Mouse (Mus musculus): ENCODE data around the gene Zfp82. TPM values are rescaled to one million over a fixed set of nuclear protein-coding genes. Genes with fewer than 3 reads are reported as not detected.
"Not testable (repeated sequence)": the region's sequence is repeated elsewhere in the genome, so short reads cannot be mapped to it uniquely, and the experiment has no call there.

Zfp82 gene
- polyA plus RNA-seq (2015; fragmentation: Nextera tagmentation; extraction: Ambion mirVana) = 1.7 and 2.1 TPM in 2 replicates

GRCm38 (mm10) chr7:30072146-30073028 lies at the start of gene Zfp82:
TSS of gene Zfp82 (minus strand) at chr7:30072900.
- ATAC-seq (ENCODE audit: low read depth) = peak; percentile 92
- peak; percentile 81 for DNase-seq
- WGBS (ENCODE audit: insufficient replicate concordance) = under 1% methylated on average over 50 of the region's 50 CpGs
- Histone ChIP-seq H3K9me3 (replicated peaks) (no peaks in the 10 kb centered on the region), H3K4me2 (peak within 1 kb of the TSS; percentile 97), H3K4me3 (replicated peaks) (peak within 1 kb of the TSS; percentile 82), H3K27ac (peak within 1 kb of the TSS; percentile 68), H3K9ac (peak within 1 kb of the TSS; percentile 83), H3K36me3 (peaks cover 13% of the 10 kb centered on the region; the same call in 1 of the 2 replicates), H3K4me1 (replicated peaks) (peaks cover 17% of the 10 kb centered on the region), H3K27me3 (no peaks in the 10 kb centered on the region)

DNA sequence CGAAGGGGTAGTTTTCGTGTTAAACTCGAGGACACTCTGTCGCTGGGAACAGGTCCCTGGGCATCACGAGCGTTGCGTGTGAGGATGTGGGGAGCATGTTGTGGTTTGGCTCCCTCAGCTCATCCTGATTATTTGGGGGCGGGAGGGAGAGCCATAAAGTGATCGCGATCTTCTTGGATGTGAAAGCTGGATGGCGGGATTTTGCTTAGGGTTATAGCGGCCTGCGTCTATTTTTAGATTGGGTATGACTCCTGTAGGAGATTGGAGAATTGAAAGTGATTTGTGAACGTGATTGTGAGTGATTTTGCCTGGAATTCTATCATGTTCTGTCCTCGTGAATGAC lies 49.5 kb upstream of the Zfp82 start:
- ATAC-seq (ENCODE audit: low read depth) = no peak
- peaks cover 9% of the 10 kb centered on the region; the same call in 1 of the 2 replicates for H3K36me3 ChIP-seq
- peak overlapping the region; percentile 88 for H3K4me2 ChIP-seq
- H3K27me3 ChIP-seq = no peaks in the 10 kb centered on the region
- H3K4me1 ChIP-seq (replicated peaks) = peaks cover 16% of the 10 kb centered on the region
- H3K9ac ChIP-seq = peak overlapping the region; percentile 80
- peak overlapping the region; percentile 73 for H3K4me3 ChIP-seq (replicated peaks)
- DNase-seq = no peak
- 0 out of 2 replicates have a peak, but pooled peaks cover 6% of the 10 kb centered on the region for H3K9me3 ChIP-seq (replicated peaks)
- H3K27ac ChIP-seq = peak overlapping the region; percentile 62; the same call in 1 of the 2 replicates
- WGBS (ENCODE audit: insufficient replicate concordance) = 4% methylated on average over 15 of the region's 15 CpGs

DNA sequence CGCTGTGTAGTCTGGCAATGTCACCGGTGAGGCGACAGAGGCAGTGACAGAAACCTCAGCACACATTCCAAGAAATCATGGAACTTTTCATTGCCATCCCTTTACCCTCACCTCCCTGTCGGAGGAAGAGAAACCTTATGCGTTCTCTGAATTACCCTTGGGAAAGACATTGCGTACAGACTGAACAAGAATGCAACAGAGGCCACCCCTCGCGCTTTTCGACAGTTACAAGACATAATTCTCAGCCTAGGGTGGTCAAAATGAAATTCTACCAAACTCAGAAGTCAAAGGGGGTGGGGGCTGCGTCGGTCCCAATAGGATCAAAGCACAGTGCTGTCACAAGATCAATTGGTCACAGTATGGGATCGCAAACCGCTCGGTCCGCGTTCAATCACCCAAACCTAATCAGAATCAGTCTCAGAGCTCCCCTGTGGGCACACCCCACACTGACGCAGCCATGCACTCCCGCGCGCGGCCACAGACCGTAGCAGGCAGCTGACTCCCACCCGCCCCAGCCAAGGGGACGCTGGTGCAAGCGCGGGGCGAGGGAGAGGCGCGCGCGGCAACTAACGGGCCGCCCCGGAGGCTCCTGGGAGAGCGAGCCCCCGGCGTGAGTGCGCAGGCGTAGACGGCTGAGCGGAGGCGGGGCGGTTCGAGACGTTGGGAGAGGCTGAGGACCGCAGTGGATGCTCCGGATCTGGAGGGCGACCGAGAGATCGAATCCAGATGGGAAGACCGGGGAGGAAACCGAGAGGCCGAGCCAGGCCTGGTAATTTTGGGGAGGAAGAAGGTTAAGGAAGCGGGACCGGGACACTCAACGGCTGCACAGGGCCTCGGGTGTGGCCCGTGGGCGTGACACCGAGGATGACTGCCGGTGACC lies 48.8 kb upstream of the Zfp82 start, which contains the start of gene Zfp382:
Gene Zfp382, plus strand, starts transcription at position 635 of the 880 bp plus-strand sequence.
- peak within 1 kb of the TSS; percentile 73 for H3K4me3 ChIP-seq (replicated peaks)
- peak within 1 kb of the TSS; percentile 88 for H3K4me2 ChIP-seq
- ATAC-seq (ENCODE audit: low read depth) (peak; percentile 95), DNase-seq (peak; percentile 81)
- WGBS (ENCODE audit: insufficient replicate concordance) = under 1% methylated on average over 61 of the region's 61 CpGs
- H3K27ac ChIP-seq = peak within 1 kb of the TSS; percentile 62
- H3K27me3 ChIP-seq = no peaks in the 10 kb centered on the region
- peaks cover 16% of the 10 kb centered on the region for H3K4me1 ChIP-seq (replicated peaks)
- H3K36me3 ChIP-seq = peaks cover 3% of the 10 kb centered on the region; the same call in 1 of the 2 replicates
- peak within 1 kb of the TSS; percentile 80 for H3K9ac ChIP-seq
- 0 out of 2 replicates have a peak, but pooled peaks cover 6% of the 10 kb centered on the region for H3K9me3 ChIP-seq (replicated peaks)

GRCm38 (mm10) chr7:30117935-30118334 lies 45.2 kb upstream of the Zfp82 start:
- peak; percentile 9 for DNase-seq
- 87% methylated on average over 12 of the region's 12 CpGs for WGBS (ENCODE audit: insufficient replicate concordance)

GRCm38 (mm10) chr7:30116076-30116475 lies 43.4 kb upstream of the Zfp82 start:
- DNase-seq (no peak), ATAC-seq (ENCODE audit: low read depth) (no peak)
- Histone ChIP-seq H3K4me2 (no peak overlapping the region), H3K9me3 (replicated peaks) (peaks cover 21% of the 10 kb centered on the region), H3K4me3 (replicated peaks) (no peak overlapping the region), H3K27ac (no peak overlapping the region), H3K9ac (no peak overlapping the region), H3K27me3 (no peaks in the 10 kb centered on the region), H3K36me3 (no peaks in the 10 kb centered on the region), H3K4me1 (replicated peaks) (peaks cover 2% of the 10 kb centered on the region)
- 78% methylated on average over 5 of the region's 5 CpGs for WGBS (ENCODE audit: insufficient replicate concordance)

More at GRCm38 (mm10) chr7:30117935-30118334, 45.2 kb upstream of the Zfp82 start:
- H3K36me3 ChIP-seq; H3K27ac ChIP-seq; H3K4me2 ChIP-seq; ATAC-seq (ENCODE audit: low read depth); H3K27me3 ChIP-seq; H3K4me3 ChIP-seq (replicated peaks); H3K9ac ChIP-seq: not testable (repeated sequence)
- peaks cover 15% of the 10 kb centered on the region for H3K4me1 ChIP-seq (replicated peaks)
- H3K9me3 ChIP-seq (replicated peaks) = peaks cover 21% of the 10 kb centered on the region

- Histone ChIP-seq H3K4me1 (replicated peaks) (peaks cover 30% of the 10 kb centered on the region), H3K27me3 (no peaks in the 10 kb centered on the region), H3K9me3 (replicated peaks) (peaks cover 6% of the 10 kb centered on the region; the same call in 1 of the 2 replicates), H3K27ac (no peak overlapping the region), H3K4me2 (no peak overlapping the region), H3K4me3 (replicated peaks) (no peak overlapping the region), H3K36me3 (peaks cover 31% of the 10 kb centered on the region), H3K9ac (no peak overlapping the region)
- WGBS (ENCODE audit: insufficient replicate concordance) = 78% methylated on average over 13 of the region's 13 CpGs
- ATAC-seq (ENCODE audit: low read depth) = no peak
- no peak for DNase-seq
Measured at GRCm38 (mm10) chr7:30099297-30099696, 26.6 kb upstream of the Zfp82 start.

- H3K9me3 ChIP-seq (replicated peaks) = no peaks in the 10 kb centered on the region
- peaks cover 48% of the 10 kb centered on the region for H3K4me1 ChIP-seq (replicated peaks)
- H3K27ac ChIP-seq = no peak overlapping the region; the same call in 1 of the 2 replicates
- ATAC-seq (ENCODE audit: low read depth) = no peak
- H3K9ac ChIP-seq = peak overlapping the region; percentile 62
- H3K36me3 ChIP-seq = peaks cover 7% of the 10 kb centered on the region; the same call in 1 of the 2 replicates
- peak overlapping the region; percentile 74 for H3K4me3 ChIP-seq (replicated peaks)
- no peaks in the 10 kb centered on the region for H3K27me3 ChIP-seq
- 19% methylated on average over 5 of the region's 5 CpGs for WGBS (ENCODE audit: insufficient replicate concordance)
- DNase-seq = no peak
- peak overlapping the region; percentile 81 for H3K4me2 ChIP-seq
Measured at GRCm38 (mm10) chr7:30095551-30096125, 22.9 kb upstream of the Zfp82 start.

GRCm38 (mm10) chr7:30094646-30095429 lies 22.1 kb upstream of the Zfp82 start, which contains the start of gene Zfp260:
TSS of gene Zfp260 (plus strand) at chr7:30094777.
- peak; percentile 76 for DNase-seq
- WGBS (ENCODE audit: insufficient replicate concordance) = under 1% methylated on average over 26 of the region's 26 CpGs
- peak within 1 kb of the TSS; percentile 79 for H3K9ac ChIP-seq
- H3K27ac ChIP-seq = peak within 1 kb of the TSS; percentile 82
- H3K9me3 ChIP-seq (replicated peaks) = no peaks in the 10 kb centered on the region
- H3K36me3 ChIP-seq = peaks cover 3% of the 10 kb centered on the region; the same call in 1 of the 2 replicates
- H3K27me3 ChIP-seq = no peaks in the 10 kb centered on the region
- H3K4me3 ChIP-seq (replicated peaks) = peak within 1 kb of the TSS; percentile 74
- H3K4me1 ChIP-seq (replicated peaks) = peaks cover 50% of the 10 kb centered on the region
- peak; percentile 69 for ATAC-seq (ENCODE audit: low read depth)
- peak within 1 kb of the TSS; percentile 81 for H3K4me2 ChIP-seq

DNA sequence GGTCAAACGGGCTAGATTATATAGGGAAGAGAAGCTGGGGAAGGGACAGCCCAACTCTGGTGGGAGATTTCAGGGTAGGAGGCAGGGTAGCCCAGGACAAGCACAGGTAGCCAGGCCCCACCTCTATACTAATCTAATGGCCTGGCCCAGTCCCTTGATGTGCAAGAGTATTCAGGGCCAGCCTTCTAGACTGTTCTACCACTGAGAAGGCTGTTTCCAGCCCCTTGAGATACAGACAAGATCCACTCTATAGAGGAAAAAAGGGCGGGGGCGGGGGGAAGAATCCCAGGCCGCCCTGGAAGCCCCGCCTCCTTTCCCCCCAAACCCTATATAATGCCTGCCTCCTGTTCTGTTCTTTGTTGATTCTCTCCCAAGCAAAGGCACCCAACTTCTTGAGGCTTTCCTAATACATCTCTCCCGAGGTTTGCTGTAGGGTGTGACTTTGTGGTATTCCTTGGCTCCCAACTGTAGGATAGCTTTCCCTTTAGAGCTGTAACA lies 21.3 kb upstream of the Zfp82 start:
- no peaks in the 10 kb centered on the region for H3K27me3 ChIP-seq
- H3K36me3 ChIP-seq = 0 out of 2 replicates have a peak, but pooled peaks cover 2% of the 10 kb centered on the region
- WGBS (ENCODE audit: insufficient replicate concordance) = 64% methylated on average over 6 of the region's 6 CpGs
- H3K9ac ChIP-seq = no peak overlapping the region
- H3K4me2 ChIP-seq = peak overlapping the region; percentile 81
- DNase-seq (no peak), ATAC-seq (ENCODE audit: low read depth) (no peak)
- H3K4me1 ChIP-seq (replicated peaks) = peaks cover 58% of the 10 kb centered on the region
- H3K27ac ChIP-seq = no peak overlapping the region; the same call in 1 of the 2 replicates
- H3K9me3 ChIP-seq (replicated peaks) = no peaks in the 10 kb centered on the region
- peak overlapping the region; percentile 74 for H3K4me3 ChIP-seq (replicated peaks)

DNA sequence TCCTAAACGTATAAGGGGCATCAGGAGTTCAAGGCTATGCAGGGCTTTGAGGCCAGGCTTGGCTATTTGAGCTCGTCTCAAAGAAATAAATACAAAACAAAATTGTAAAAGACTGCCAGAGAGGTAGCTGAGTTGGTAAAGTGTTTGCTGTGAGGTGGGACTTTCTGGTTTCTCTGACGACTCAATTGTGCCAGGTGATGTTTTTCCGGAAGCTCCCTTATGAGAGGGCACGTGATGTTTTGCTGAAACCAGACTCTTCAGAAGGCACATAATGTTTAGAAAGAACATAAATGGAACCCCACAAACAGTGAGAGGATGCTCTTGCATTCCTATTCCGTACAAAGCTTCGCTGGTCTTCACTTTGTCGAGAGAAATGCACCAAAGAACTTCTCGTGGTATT lies 20.0 kb upstream of the Zfp82 start:
- H3K4me2 ChIP-seq = no peak overlapping the region

More for the DNA sequence above, 20.0 kb upstream of the Zfp82 start:
- no peak for ATAC-seq (ENCODE audit: low read depth)
- no peaks in the 10 kb centered on the region for H3K9me3 ChIP-seq (replicated peaks)
- peaks cover 55% of the 10 kb centered on the region for H3K4me1 ChIP-seq (replicated peaks)
- no peak overlapping the region for H3K4me3 ChIP-seq (replicated peaks)
- no peak overlapping the region for H3K9ac ChIP-seq
- no peaks in the 10 kb centered on the region for H3K36me3 ChIP-seq
- no peak overlapping the region for H3K27ac ChIP-seq
- no peaks in the 10 kb centered on the region for H3K27me3 ChIP-seq
- no peak for DNase-seq
- 66% methylated on average over 9 of the region's 9 CpGs for WGBS (ENCODE audit: insufficient replicate concordance)

Data from liver, embryonic 13.5 days (tissue).